Mouse (Mus musculus) small intestine, adult 2 months (tissue): ENCODE measurements at regions not wholly inside any gene's neighbourhood (a gene's known extent, or its start where the extent isn't known, plus 50 kb on each side); places are given as distances from the start of the nearest gene placed in this dataset.

ENCODE experiments used
- CTCF ChIP-seq: fragments of 200-500 bp; IDR thresholded peaks from 2 replicates; pipeline ENCODE4 v1.5.1; 2012; ENCODE audit warnings: low read depth, mild to moderate bottlenecking, control low read depth, inconsistent platforms, low read length, moderate library complexity, mixed read lengths; ENCODE audit not compliant: insufficient replicate concordance, insufficient read length; ENCODE audit errors: extremely low read depth
- POLR2A ChIP-seq: fragments of 200-500 bp; IDR thresholded peaks from 2 replicates; pipeline ENCODE4 v1.6.1; 2012; ENCODE audit warnings: low read depth, mild to moderate bottlenecking, control low read depth, inconsistent platforms, low read length, moderate library complexity

DNA sequence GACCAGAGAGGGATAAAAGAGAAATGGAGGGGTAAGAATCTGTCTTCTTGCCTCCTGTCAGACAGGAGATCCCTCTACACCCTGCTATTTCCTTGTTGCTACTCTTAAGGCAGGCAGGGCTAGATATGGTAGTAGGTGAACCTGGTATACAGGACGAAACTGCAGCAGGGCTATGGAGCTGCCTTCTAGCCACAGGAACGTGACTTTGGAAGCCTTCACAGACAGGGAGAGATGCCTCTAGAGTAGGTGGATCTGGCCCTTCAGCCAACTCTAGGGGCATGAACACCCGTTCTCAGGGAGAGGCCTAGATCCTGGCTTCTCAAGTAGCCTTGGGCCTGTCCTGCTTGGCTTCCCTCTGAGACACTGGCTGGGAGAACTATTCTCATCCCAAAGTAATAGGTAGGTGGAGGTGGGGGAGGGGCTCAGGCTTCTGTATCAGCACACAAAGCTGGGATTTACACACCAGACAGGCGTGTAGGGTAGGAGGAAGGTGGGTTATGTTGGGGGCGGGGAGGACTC is 66.5 kb upstream of the Adam6b start:
- no peak for TF ChIP-seq CTCF
- TF ChIP-seq POLR2A, result no peak
